ENCODE assay signal across 8 mouse cellular contexts in the genomic region with DNA sequence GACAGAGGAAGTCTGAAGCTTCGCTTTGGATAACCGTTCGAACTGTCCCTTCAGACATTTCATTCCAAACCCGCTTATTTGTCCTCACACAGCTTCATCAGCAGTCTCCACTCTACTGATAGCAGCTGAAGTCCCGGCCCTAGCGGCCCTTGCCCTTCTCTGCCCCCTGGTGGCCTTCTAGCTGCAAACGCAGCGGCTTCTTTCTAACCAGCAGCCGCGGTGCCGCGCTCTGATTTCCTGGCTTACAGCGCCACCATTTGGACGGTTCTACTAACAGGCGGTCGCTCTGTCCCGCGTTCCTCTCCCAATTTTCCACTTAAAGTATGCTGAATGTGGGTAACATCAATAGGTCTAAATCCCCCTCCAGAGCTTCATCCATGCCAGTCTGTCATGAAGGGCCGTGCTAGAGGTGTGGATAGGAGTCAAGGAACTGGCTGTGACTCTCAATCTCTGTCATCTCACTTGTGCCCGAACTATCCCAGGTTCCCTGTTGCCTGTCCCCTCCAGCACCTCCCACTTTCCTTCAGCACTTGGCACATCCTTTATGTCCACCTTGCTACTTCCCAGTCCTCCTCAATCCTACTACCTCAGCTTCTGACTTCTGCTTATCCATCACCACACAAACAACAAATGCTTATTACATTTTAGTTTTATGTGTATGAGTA. TPM values are rescaled to one million over a fixed set of nuclear protein-coding genes. Genes with fewer than 3 reads are reported as not detected.
DNase-seq lines count a peak whose midpoint lies in the region; ATAC-seq lines count a peak whose summit lies in the region.

No protein-coding gene starts in this region.

- ATAC-seq in intestine, embryonic 15.5 days = peak; percentile 87

- peak; percentile 95 to 97 for DNase-seq in adrenal gland, adult 18-20 months (ENCODE audit: low spot score in 2 of 2)
- DNase-seq in embryo, embryonic 11 days = peak; percentile 96
- DNase-seq in gastrocnemius, postnatal 36 days = peak; percentile 83 to 93
- peak; percentile 95 to 97 for DNase-seq in left cerebral cortex, postnatal 14 days (ENCODE audit: low spot score in 2 of 2)
- peak; percentile 92 for DNase-seq in midbrain, embryonic 10.5 days (ENCODE audit: low spot score)
- peak; percentile 84 to 86 for DNase-seq in right cerebral cortex, postnatal 36 days (ENCODE audit: low spot score in 2 of 2)
- peak; percentile 89 to 96 for DNase-seq in urinary bladder, postnatal 4 days (ENCODE audit: low spot score in 2 of 2)

- no peaks in the 10 kb centered on the region for H3K36me3 ChIP-seq in intestine, embryonic 15.5 days
- H3K36me3 ChIP-seq in midbrain, embryonic 10.5 days = no peaks in the 10 kb centered on the region

- H3K4me1 ChIP-seq in intestine, embryonic 15.5 days (replicated peaks) = peaks cover 18% of the 10 kb centered on the region
- H3K4me1 ChIP-seq in midbrain, embryonic 10.5 days = peaks cover 14% of the 10 kb centered on the region; the same call in 1 of the 2 replicates

- no peak overlapping the region for H3K9ac ChIP-seq in intestine, embryonic 15.5 days

- 4% methylated on average over 20 of the region's 20 CpGs for WGBS in intestine, embryonic 15.5 days
- WGBS in midbrain, embryonic 10.5 days = 8% methylated on average over 20 of the region's 20 CpGs

- no peaks in the 10 kb centered on the region for H3K27me3 ChIP-seq in intestine, embryonic 15.5 days (replicated peaks)
- H3K27me3 ChIP-seq in midbrain, embryonic 10.5 days (ENCODE audit: low read depth, poor library complexity, severe bottlenecking) = peaks cover 27% of the 10 kb centered on the region

- intact Hi-C loops in gastrocnemius, postnatal 36 days (cut with DNase I) = loop anchor here (1.0 to 10.0 kb wide), 3 partner anchors 77 to 738 kb away; no protein-coding TSS in a partner anchor
- intact Hi-C loops in left cerebral cortex, postnatal 14 days (cut with DNase I) = loop anchor here (1.0 to 5.0 kb wide), 2 partner anchors 77 to 733 kb away; no protein-coding TSS in a partner anchor

- no peak overlapping the region for H3K4me3 ChIP-seq in intestine, embryonic 15.5 days (replicated peaks)
- H3K4me3 ChIP-seq in midbrain, embryonic 10.5 days = no peak overlapping the region

- no peak overlapping the region for H3K4me2 ChIP-seq in intestine, embryonic 15.5 days (replicated peaks)

- no peak overlapping the region for H3K27ac ChIP-seq in intestine, embryonic 15.5 days
- no peak overlapping the region for H3K27ac ChIP-seq in midbrain, embryonic 10.5 days (replicated peaks)

- no peaks in the 10 kb centered on the region for H3K9me3 ChIP-seq in intestine, embryonic 15.5 days
- no peaks in the 10 kb centered on the region for H3K9me3 ChIP-seq in midbrain, embryonic 10.5 days (replicated peaks)

RNA-seq across cellular contexts. Expression of gene Eif4b, which starts 7.8 kb away (rescaled TPM):
- 100 to 1,000 TPM; 197 to 252 TPM for total RNA-seq in adrenal gland, adult 18-20 months (2021)
- total RNA-seq in gastrocnemius, postnatal 36 days (2021) = 100 to 1,000 TPM; 148 to 169 TPM
- polyA plus RNA-seq in intestine, embryonic 15.5 days (2015; fragmentation: Nextera tagmentation; extraction: Ambion mirVana) = 122 and 124 TPM in 2 replicates
- total RNA-seq in left cerebral cortex, postnatal 14 days (2021) = 100 to 1,000 TPM; 167 to 168 TPM
- polyA plus RNA-seq in midbrain, embryonic 10.5 days (2016; fragmentation: Nextera tagmentation; extraction: Ambion mirVana) = 113 and 125 TPM in 2 replicates

RNA-seq across cellular contexts. Expression of gene Tns2, which starts 34.4 kb away (rescaled TPM):
- 10 to 100 TPM; 76.9 to 89.5 TPM for total RNA-seq in adrenal gland, adult 18-20 months (2021)
- total RNA-seq in gastrocnemius, postnatal 36 days (2021) = 10 to 100 TPM; 34.7 to 36.0 TPM
- 28.2 and 31.8 TPM in 2 replicates for polyA plus RNA-seq in intestine, embryonic 15.5 days (2015; fragmentation: Nextera tagmentation; extraction: Ambion mirVana)
- total RNA-seq in left cerebral cortex, postnatal 14 days (2021) = 10 to 100 TPM; 14.4 to 18.5 TPM
- polyA plus RNA-seq in midbrain, embryonic 10.5 days (2016; fragmentation: Nextera tagmentation; extraction: Ambion mirVana) = 8.9 and 9.4 TPM in 2 replicates

RNA-seq across cellular contexts. Expression of gene Krt18, which starts 37.8 kb away (rescaled TPM):
- 1 to 10 TPM; 1.0 to 1.3 TPM for total RNA-seq in adrenal gland, adult 18-20 months (2021)
- 1 to 10 TPM in 1 of 2 experiments, not detected in 1; 1.3 TPM for total RNA-seq in gastrocnemius, postnatal 36 days (2021)
- 263 and 305 TPM in 2 replicates for polyA plus RNA-seq in intestine, embryonic 15.5 days (2015; fragmentation: Nextera tagmentation; extraction: Ambion mirVana)
- total RNA-seq in left cerebral cortex, postnatal 14 days (2021) = under 1 TPM; 0.24 to 0.85 TPM
- 11.4 and 21.0 TPM in 2 replicates for polyA plus RNA-seq in midbrain, embryonic 10.5 days (2016; fragmentation: Nextera tagmentation; extraction: Ambion mirVana)
